Mouse (Mus musculus): ENCODE measurements around the gene Klhl3. TPM values are rescaled to one million over a fixed set of nuclear protein-coding genes. Genes with fewer than 3 reads are reported as not detected.

Gene Klhl3
- polyA plus RNA-seq, 1 experiment from 2014 or later = 1.2 TPM

GRCm38 (mm10) chr13:58131692-58132091 lies 18.3 kb upstream of the Klhl3 start:
- Histone ChIP-seq H3K4me2 (replicated peaks; ENCODE audit: low read depth) (no peak overlapping the region), H3K9me3 (ENCODE audit: control insufficient read depth, low read length) (no peaks in the 10 kb centered on the region), H3K4me3 (ENCODE audit: low read depth, low read length) (no peak overlapping the region), H3K36me3 (ENCODE audit: control insufficient read depth, insufficient read depth, low read length) (no peaks in the 10 kb centered on the region), H3K27ac (replicated peaks) (no peak overlapping the region), H3K9ac (ENCODE audit: low read length) (no peak overlapping the region), H3K27me3 (ENCODE audit: control insufficient read depth, insufficient read depth, low read length) (no peaks in the 10 kb centered on the region), H3K4me1 (replicated peaks; ENCODE audit: control insufficient read depth, insufficient read depth) (no peaks in the 10 kb centered on the region; the same call in 1 of the 2 replicates)
- no peak for DNase-seq (ENCODE audit: low spot score)
- 42% methylated on average over 3 of the region's 3 CpGs for WGBS
- ATAC-seq (ENCODE audit: low FRiP score, low TSS enrichment) = no peak
- TF ChIP-seq EP300 (optimal IDR thresholded peaks at IDR 0.05) (no peak), CTCF (IDR thresholded peaks at IDR 0.05; ENCODE audit: low read depth) (peak; percentile 15; the same call in 1 of the 2 replicates)

GRCm38 (mm10) chr13:58129687-58130246 lies 16.4 kb upstream of the Klhl3 start:
- WGBS = 18% methylated on average over 4 of the region's 4 CpGs
- Histone ChIP-seq H3K36me3 (ENCODE audit: control insufficient read depth, insufficient read depth, low read length) (no peaks in the 10 kb centered on the region), H3K9ac (ENCODE audit: low read length) (peak overlapping the region; percentile 99), H3K4me1 (replicated peaks; ENCODE audit: control insufficient read depth, insufficient read depth) (no peaks in the 10 kb centered on the region; the same call in 1 of the 2 replicates), H3K27me3 (ENCODE audit: control insufficient read depth, insufficient read depth, low read length) (no peaks in the 10 kb centered on the region), H3K9me3 (ENCODE audit: control insufficient read depth, low read length) (no peaks in the 10 kb centered on the region), H3K4me2 (replicated peaks; ENCODE audit: low read depth) (peak overlapping the region; percentile 81), H3K4me3 (ENCODE audit: low read depth, low read length) (peak overlapping the region; percentile 91), H3K27ac (replicated peaks) (peak overlapping the region; percentile 99)
- DNase-seq (ENCODE audit: low spot score) (no peak), ATAC-seq (ENCODE audit: low FRiP score, low TSS enrichment) (no peak)
- TF ChIP-seq CTCF (IDR thresholded peaks at IDR 0.05; ENCODE audit: low read depth) (no peak), EP300 (optimal IDR thresholded peaks at IDR 0.05) (no peak)

- TF ChIP-seq EP300 (optimal IDR thresholded peaks at IDR 0.05) = peak; percentile 31
- peak; percentile 19 for TF ChIP-seq CTCF (IDR thresholded peaks at IDR 0.05; ENCODE audit: low read depth)
- peak overlapping the region; percentile 81 for H3K4me2 ChIP-seq (replicated peaks; ENCODE audit: low read depth)
- H3K4me1 ChIP-seq (replicated peaks; ENCODE audit: control insufficient read depth, insufficient read depth) = no peaks in the 10 kb centered on the region; the same call in 1 of the 2 replicates
- no peaks in the 10 kb centered on the region for H3K9me3 ChIP-seq (ENCODE audit: control insufficient read depth, low read length)
- peak overlapping the region; percentile 91 for H3K4me3 ChIP-seq (ENCODE audit: low read depth, low read length)
- WGBS = under 1% methylated on average over 61 of the region's 83 CpGs
- DNase-seq (ENCODE audit: low spot score) = peak; percentile 96
- H3K27ac ChIP-seq (replicated peaks) = peak overlapping the region; percentile 99
- peak overlapping the region; percentile 99 for H3K9ac ChIP-seq (ENCODE audit: low read length)
- peak; percentile 97 for ATAC-seq (ENCODE audit: low FRiP score, low TSS enrichment)
- H3K36me3 ChIP-seq (ENCODE audit: control insufficient read depth, insufficient read depth, low read length) = no peaks in the 10 kb centered on the region
- H3K27me3 ChIP-seq (ENCODE audit: control insufficient read depth, insufficient read depth, low read length) = no peaks in the 10 kb centered on the region
Measured at GRCm38 (mm10) chr13:58128768-58129671, 15.6 kb upstream of the Klhl3 start.

DNA sequence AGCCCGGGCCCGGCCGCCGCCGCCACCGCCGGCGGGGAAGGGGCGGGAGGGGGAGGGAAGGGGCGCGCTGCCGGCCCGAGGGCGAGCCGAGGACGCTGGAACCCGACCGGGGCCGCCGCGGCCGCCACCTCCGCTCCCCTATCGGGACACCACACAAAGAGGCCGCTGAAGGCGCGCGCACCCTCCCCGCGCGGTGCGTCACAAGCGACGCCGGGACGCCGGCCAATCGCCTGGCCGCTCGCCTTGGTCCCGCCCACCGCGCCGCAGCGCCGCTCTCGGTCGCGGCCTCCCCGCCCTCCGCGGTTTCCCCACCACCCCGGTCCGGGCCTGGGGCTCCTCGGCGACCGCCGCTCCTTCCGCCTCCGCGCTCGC lies 15.0 kb upstream of the Klhl3 start, which contains the start of gene Hnrnpa0:
Gene Hnrnpa0 (minus strand): TSS at position 161 of the 372 bp plus-strand sequence.
- 0% methylated on average over 16 of the region's 62 CpGs for WGBS
- H3K27ac ChIP-seq (replicated peaks) = peak within 1 kb of the TSS; percentile 99
- no peak for TF ChIP-seq CTCF (IDR thresholded peaks at IDR 0.05; ENCODE audit: low read depth)
- no peak for TF ChIP-seq EP300 (optimal IDR thresholded peaks at IDR 0.05)
- ATAC-seq (ENCODE audit: low FRiP score, low TSS enrichment) (peak; percentile 93), DNase-seq (ENCODE audit: low spot score) (peak; percentile 96)
- H3K4me3 ChIP-seq (ENCODE audit: low read depth, low read length) = peak within 1 kb of the TSS; percentile 91
- no peaks in the 10 kb centered on the region; the same call in 1 of the 2 replicates for H3K4me1 ChIP-seq (replicated peaks; ENCODE audit: control insufficient read depth, insufficient read depth)
- H3K9ac ChIP-seq (ENCODE audit: low read length) = peak within 1 kb of the TSS; percentile 99
- no peaks in the 10 kb centered on the region for H3K9me3 ChIP-seq (ENCODE audit: control insufficient read depth, low read length)
- H3K4me2 ChIP-seq (replicated peaks; ENCODE audit: low read depth) = peak within 1 kb of the TSS; percentile 81
- no peaks in the 10 kb centered on the region for H3K27me3 ChIP-seq (ENCODE audit: control insufficient read depth, insufficient read depth, low read length)
- no peaks in the 10 kb centered on the region for H3K36me3 ChIP-seq (ENCODE audit: control insufficient read depth, insufficient read depth, low read length)

DNA sequence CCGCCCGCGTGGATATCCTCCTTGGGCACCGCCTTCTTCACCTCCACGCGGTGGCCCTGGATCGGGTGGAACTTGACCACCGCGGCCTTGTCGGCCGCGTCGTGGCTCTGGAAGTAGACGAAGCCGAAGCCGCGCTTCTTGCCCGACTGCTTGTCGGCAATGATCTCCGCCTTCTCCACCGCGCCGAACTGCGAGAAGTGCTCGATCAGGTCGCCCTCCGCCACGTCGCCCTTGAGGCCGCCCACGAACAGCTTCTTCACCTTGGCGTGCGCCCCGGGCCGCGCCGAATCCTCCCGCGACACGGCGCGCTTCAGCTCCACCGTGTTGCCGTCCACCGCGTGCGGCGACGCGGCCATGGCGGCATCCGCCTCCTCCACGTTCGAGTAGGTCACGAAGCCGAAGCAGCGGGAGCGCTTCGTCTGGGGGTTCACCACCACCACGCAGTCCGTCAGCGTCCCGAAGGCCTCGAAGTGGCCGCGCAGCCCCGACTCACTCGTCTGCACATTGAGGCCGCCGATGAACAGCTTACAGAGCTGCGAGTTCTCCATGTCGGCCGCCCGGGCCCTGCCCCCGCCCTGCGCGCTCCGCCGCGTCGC lies 14.5 kb upstream of the Klhl3 start:
- DNase-seq (ENCODE audit: low spot score) (peak; percentile 67), ATAC-seq (ENCODE audit: low FRiP score, low TSS enrichment) (peak; percentile 26)
- Histone ChIP-seq H3K4me1 (replicated peaks; ENCODE audit: control insufficient read depth, insufficient read depth) (no peaks in the 10 kb centered on the region; the same call in 1 of the 2 replicates), H3K27me3 (ENCODE audit: control insufficient read depth, insufficient read depth, low read length) (no peaks in the 10 kb centered on the region), H3K4me2 (replicated peaks; ENCODE audit: low read depth) (peak overlapping the region; percentile 81), H3K4me3 (ENCODE audit: low read depth, low read length) (peak overlapping the region; percentile 91), H3K27ac (replicated peaks) (peak overlapping the region; percentile 99), H3K36me3 (ENCODE audit: control insufficient read depth, insufficient read depth, low read length) (no peaks in the 10 kb centered on the region), H3K9ac (ENCODE audit: low read length) (peak overlapping the region; percentile 99), H3K9me3 (ENCODE audit: control insufficient read depth, low read length) (no peaks in the 10 kb centered on the region)
- no peak for TF ChIP-seq CTCF (IDR thresholded peaks at IDR 0.05; ENCODE audit: low read depth)
- no peak for TF ChIP-seq EP300 (optimal IDR thresholded peaks at IDR 0.05)
- WGBS = under 1% methylated on average over 71 of the region's 81 CpGs
